Mouse (Mus musculus) brain, adult 2 months (tissue): ENCODE measurements at regions not wholly inside any gene's neighbourhood (a gene's known extent, or its start where the extent isn't known, plus 50 kb on each side); places are given as distances from the start of the nearest gene placed in this dataset.

Experiments
- DNase-seq: peaks from one replicate; pipeline ENCODE4 v3.0.0; 2011; ENCODE audit warnings: low read depth, low spot score

DNA sequence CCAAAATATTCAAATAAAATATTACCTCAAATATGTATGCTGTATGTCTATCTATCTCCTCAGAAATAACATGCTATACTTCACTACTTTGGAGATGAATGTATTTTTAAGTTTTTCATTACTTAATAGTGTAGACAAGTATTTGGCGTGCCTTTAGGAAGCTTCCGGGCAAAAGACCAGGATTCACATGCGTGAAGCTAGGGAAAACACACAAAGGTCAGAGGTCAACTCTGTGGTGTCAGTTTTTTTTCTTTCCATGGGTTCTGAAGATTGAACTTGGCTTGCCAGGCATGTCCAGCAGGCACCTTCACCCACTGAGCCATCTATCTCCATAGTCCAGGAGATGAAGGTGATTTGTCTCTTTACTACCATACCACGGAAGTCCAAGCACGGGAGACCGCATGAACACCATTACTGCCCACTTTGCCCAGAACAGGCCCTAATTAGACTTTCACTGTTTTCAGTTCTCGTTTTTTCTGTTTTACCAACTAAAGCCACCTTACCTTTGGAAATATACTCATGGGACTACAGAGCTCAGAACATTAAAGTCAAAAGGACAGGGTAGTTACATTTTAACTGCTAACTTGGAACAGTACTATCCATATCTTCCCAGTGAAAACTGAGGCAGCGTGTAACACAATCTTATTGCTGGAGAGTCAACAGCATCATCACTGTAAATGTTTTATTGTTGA is 76.9 kb upstream of the Ak4 start:
- DNase-seq: no peak

DNA sequence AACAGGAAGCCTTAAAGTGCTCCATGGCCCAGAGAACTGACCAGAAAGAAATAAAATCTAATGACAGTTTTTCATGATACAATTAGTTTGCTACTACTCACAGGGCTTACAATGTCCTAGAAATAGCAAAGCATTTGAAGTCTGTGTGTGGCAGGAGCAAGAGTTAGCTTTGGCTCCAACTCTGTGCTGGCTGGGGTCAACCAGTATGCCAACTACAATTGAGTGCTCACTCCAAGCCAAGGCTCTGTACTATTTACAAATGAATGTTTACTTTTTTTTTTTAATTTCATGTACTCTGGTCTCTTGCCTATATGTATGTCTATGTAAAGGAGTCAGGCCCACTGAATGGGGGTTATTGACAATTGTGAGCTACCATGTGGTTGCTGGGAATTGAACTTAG is 75.7 kb upstream of the Jak1 start:
- DNase-seq: no peak

DNA sequence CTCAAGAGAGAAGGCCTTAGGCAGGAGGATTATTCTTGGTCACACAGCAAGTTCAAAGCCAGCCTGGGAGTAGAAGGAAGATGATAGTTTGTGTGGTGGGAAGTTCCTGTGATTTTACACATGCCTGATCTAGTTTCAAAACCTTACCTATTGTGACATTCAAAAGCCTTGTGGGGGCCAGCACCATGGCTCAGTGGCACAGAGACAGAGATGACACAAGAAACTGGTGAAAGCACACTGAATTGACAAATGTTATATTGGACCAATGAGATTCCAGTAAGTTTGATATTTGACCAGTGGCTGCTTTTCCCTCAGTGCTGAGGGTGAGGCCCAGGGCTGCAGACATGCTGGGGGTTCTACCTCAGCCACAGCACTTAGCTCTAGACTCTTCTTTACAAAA is 73.1 kb upstream of the Jak1 start:
- no peak for DNase-seq

DNA sequence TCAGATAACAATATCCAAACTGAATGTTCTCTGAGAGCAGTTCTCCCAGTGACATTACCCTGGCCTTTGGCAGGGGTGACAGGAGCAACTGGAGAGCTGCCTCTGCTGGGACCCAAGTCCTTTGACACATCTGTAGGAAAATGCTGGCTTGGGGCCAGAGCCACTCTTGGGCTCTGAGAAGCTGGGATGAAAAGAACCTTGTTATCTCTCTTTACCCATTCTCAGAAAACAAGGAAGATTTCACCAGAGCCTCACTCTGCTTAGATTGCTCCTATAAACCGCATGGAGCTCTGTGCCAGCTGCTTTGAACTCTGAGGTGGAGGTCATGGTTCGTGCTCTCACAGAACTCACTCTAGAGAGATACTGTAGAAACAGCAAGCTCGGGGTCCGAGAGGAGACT is 71.7 kb upstream of the Jak1 start:
- DNase-seq: no peak

DNA sequence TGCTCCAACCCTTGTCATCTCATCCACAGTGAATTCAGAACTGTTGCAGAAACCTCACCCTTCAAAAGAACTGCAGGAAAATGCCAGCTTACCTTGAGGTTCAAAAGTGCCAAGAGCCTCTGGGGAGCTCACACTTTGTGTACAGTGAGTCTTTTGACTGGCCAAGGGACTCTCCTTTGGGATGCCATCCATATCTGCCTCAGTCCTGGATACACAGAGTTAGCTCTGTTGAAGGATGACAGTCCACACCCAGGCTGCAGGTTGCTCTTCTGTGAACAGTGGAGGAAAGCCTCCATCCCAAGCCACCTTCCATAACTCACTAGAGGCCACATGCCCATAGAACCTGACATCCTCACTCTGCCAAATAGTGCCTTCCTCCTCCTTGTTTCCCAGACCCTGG is 71.3 kb upstream of the Jak1 start:
- no peak for DNase-seq

DNA sequence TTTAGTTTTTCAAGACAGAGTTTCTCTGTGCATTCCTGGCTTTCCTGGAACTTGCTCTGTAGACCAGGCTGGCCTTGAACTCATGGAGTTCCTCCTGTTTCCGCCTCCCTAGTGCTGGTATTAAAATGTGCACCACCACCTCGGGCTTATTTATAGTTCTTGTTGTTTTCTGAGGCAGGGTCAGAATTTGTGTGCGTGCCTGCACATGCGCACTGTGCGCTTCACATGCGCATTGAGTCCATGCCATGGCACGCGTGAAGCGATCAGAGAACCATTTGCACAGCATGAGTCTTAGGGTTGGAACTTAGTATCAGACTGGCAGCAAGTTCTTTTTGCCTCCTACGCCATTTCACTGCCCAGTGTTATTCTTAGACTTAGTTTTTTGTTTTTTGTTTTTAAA is 68.8 kb upstream of the Jak1 start:
- DNase-seq: no peak

DNA sequence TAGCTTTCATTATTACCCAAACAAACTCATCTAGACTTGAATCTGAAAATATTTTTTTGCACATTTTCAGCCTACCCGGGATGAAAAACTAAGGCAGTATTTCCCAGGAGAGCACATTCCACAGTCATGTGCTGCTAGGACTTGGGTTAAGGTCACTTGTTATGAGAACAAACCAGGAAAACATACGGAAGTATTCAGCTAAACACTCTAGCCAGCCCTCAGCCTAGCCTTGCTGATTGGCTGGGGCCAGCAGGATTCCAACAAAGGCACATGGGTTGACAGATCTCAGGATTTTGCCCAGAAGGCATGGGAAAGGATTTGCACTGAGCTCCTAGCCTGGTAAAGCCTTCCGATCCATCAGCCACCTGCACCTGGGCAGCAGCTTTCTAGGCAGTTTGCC is 68.0 kb upstream of the Jak1 start:
- DNase-seq: no peak

DNA sequence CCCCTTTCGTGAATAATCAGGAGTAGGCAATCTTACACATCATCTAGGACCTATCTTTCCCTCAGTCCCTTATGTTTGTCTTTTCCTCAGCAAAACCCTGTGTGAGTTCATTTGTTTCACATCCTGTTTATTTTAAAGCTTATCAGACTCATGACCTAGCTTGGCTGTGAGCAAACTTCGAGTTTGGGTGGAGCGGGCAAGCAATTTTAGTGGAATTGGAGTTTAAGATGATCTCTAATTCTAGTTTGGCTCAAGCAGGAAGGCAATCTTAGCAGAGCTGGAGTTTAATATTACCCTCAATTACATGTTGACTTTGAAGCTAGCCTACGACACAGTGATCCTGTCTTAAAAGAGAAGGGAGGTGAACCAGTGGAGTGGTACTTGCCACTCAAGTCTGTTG is 66.1 kb upstream of the Jak1 start:
- DNase-seq: no peak

DNA sequence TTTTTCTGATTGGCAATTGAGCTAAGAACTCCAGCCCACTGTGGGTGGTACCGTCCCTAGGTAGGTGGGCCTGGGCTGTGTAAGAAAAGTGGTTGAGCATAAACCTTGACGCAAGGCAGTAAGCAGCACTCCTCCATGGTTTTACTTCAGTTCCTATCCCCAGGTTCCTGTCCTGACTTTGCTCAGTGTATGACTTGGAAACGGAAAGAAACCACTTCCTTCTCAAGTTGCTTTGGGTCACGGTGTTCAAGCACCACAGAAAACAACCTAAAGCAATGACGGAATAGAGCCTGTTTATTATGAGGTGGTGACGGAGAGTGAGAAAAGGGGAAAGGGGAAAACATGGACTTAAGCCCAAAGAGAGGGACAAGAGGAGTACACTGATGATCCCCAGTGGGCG is 64.0 kb upstream of the Jak1 start:
- no peak for DNase-seq

DNA sequence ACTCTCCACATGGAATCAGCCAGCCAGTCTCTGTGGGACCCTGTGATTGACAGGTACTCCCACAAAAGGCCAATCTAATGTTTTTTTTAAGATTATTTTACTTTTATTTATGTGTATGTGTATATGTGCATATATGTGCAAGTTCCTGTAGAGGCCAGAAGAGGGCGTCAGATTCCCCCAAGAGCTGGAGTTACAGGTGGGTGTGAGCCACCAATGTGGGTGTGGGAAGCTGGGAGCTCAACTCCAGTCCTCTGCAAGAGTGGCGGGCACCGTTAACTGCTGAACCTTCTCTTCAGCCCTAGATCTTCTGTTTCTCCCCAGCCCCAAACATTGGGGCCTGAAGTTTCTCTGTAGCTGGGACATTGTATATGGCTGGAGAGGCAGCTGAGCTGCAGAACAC is 61.0 kb upstream of the Jak1 start:
- DNase-seq: no peak

DNA sequence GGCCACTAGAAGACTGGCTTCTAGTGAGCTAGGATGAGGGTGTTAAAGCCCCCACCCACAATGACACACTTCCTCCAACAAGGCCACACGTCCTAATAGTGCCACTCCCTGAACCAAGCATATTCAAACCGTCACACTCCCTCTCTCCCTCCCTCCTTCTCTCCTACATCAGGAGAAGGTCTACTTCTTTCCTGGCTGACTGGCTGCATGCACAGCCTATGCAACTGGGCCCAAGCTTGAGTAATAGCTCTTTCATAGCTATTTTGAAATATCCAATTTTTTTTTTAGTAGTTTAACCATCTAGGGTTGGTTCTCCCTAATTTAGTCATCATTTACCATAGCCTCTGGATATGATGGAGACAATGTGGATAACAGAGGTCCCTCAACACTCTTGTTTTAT is 56.6 kb upstream of the Jak1 start:
- no peak for DNase-seq

DNA sequence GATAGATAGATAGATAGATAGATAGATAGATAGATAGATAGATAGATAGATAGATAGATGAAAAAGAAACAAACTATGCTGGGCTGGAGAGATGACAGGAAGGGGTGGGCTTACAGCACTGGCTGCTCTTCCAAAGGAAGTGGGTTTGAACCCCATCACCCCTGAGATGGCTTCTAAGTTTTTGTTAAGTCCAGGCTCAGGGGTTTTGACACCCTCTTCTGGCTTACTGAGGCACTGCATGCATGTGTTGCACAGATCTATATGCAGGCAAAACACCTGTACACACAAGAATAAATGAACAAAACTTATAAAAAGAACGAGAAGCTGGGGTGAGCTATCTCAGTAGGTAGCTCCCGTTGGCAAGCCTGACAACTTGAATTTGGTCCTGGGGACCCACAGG is 55.5 kb upstream of the Jak1 start:
- no peak for DNase-seq

DNA sequence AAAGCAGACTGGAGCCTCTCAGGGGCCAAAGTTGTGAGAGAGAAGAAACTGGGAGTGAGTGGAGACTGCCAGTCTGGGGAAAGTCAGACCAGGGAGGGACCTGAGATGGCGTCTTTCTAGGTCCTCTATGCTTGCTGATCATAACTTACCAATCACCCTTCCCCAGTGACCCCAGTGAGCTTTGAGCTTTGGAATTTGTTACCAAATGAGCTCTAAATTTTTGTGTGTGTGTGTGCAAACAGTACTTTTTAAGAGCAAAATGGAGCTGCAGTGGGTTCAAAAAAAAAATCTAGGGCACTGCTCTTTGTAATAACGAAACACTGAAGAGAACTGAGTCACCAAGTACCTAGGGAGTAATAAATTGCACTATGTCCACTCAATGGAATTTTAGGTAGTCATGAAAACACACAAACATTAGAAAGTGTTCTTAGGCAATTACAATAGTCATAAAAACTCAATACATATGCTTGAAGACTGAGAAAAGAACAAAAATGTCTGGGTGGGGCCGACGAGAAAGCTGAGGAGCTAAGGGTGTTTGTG is 54.7 kb upstream of the Jak1 start:
- no peak for DNase-seq

DNA sequence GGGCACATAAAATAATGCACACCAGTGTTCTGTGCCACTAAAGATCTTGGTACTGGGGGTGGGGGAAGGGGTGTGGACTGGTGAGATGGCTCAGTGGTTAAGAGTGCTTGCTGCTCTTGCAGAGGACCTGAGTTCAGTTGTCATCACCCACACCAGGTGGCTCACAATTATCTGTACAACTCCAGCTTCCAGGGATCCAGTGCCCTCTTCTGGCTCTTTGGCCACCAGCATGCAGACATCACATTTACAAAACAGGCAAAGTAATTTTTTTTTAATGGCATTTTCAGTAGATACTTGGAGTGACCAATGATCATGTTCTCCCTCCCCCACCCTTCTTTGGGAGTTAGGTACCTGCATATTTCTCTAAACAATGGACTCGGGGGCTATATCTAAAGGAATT is 53.8 kb upstream of the Jak1 start:
- no peak for DNase-seq

DNA sequence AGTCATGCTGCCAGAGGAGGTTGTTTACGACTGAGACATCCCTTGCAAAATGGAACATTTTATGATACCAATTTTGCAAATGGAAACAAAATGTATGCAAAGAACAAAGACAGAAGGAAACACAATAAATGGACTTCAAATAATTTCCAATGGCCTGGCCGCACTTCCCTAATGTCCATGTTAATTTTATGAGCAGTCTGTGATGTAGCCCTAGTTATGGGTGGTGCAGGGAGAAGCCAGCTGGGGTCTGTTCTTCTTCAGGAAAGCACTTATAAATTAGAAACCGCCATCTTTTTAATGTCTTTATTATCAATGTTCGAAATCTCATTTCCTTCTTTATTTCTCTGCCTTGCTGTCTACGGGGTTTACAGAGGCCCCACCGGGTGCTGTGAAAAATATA is 51.0 kb upstream of the Jak1 start:
- no peak for DNase-seq
